Mouse (Mus musculus): ENCODE data around the gene Nr1i3.

Gene Nr1i3

GRCm38 (mm10) chr1:171251594-171252324 is 38.0 kb downstream of the Nr1i3 start:
- peak; percentile 34 for DNase-seq (ENCODE audit: low read depth, low spot score)

DNA sequence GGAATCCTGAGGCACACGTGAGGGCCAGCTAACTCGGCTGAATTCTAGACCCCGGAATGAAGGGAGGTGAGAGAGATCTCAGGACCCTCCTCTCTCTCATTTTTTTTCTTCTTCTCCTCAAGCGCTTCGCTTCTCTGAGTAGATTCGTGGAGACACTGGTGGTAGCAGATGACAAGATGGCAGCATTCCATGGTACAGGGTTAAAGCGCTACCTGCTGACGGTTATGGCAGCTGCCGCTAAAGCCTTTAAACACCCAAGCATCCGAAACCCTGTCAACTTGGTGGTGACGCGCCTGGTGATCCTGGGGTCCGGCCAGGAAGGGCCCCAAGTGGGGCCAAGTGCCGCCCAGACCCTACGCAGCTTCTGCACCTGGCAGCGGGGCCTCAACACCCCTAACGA is 38.6 kb downstream of the Nr1i3 start:
- no peak for DNase-seq (ENCODE audit: low read depth, low spot score)

- no peak for DNase-seq (ENCODE audit: low read depth, low spot score)
These were observed 42.5 kb downstream of the Nr1i3 start for GRCm38 (mm10) chr1:171256095-171256818.

- DNase-seq (ENCODE audit: low read depth, low spot score) = peak; percentile 81
These were observed 43.3 kb downstream of the Nr1i3 start for GRCm38 (mm10) chr1:171256937-171257548.

DNA sequence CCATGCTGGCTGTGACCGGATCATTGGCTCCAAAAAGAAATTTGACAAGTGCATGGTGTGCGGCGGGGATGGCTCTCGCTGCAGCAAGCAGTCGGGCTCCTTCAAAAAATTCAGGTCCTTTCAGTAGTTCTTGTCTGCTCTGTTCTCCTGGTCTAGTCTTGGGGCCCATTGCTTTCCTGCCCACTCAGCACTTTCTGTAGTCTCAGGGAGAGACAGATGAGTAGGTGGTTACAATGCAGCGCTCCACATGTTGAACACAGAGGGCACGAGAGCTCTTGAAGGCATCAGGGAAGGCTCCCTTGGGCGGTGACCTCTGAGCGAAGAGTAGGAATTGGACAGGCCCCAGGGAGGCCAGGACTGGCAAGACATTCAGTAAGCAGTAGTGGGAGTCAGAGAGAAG is 44.0 kb downstream of the Nr1i3 start:
- DNase-seq (ENCODE audit: low read depth, low spot score) = no peak

DNA sequence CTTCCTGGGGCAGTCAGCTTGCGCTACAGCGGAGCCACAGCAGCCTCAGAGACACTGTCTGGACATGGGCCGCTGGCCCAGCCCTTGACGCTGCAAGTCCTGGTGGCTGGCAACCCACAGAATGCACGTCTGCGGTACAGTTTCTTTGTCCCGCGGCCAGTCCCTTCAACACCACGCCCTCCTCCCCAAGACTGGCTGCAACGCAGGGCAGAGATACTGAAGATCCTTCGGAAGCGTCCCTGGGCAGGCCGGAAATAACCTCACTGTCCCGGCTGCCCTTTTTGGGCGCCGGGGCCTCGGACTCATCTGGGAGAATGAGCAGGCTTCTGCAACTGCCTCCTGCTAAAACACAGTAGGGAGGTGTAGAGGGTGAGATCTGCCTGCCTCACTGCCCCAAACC is 45.2 kb downstream of the Nr1i3 start:
- DNase-seq (ENCODE audit: low read depth, low spot score) = no peak

DNA sequence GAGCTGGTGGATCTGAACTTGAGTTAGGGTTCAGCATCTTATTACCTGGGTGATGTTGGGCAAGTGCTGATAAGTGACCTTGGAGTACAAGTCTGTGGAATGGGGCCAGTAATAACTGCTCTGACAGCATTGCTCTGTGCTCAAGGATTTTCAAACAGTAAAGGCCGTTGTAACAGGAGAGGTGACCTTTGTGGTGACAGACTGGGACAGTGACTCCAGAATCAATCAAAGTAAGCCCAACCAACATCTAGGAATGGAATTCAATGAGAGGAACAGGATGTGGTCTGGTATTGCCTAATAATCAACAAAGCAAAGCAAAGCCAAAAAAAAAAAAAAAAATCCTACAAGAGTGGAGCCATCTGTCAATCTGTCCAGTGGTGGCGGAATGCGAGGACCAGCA is 46.5 kb downstream of the Nr1i3 start:
- DNase-seq (ENCODE audit: low read depth, low spot score) = no peak

- DNase-seq (ENCODE audit: low read depth, low spot score) = no peak
These were observed 48.9 kb downstream of the Nr1i3 start for GRCm38 (mm10) chr1:171262594-171263130.

DNA sequence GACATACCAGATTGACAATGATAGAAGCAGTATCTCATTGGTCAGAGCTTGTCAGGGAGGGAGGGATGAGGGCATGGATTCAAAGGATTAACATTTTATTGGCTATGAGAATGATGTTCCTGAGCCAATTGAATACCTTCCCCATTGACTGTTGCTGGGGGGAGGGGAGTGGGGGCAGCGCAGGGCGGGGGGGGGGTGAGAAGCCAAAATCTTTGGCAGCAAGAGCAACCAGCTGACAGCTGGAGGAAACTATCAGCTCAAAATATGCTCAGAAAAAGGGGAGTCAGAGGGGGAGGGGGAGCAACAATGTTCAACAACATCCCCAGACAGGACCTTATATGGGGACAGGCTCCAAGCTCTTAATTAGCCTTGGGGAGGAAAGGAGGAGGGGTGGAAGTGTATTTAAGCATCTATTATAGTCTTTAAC is 49.4 kb downstream of the Nr1i3 start:
- DNase-seq (ENCODE audit: low read depth, low spot score) = no peak

- DNase-seq (ENCODE audit: low read depth, low spot score) = no peak
These were observed 50.1 kb downstream of the Nr1i3 start for GRCm38 (mm10) chr1:171263666-171264461.

DNA sequence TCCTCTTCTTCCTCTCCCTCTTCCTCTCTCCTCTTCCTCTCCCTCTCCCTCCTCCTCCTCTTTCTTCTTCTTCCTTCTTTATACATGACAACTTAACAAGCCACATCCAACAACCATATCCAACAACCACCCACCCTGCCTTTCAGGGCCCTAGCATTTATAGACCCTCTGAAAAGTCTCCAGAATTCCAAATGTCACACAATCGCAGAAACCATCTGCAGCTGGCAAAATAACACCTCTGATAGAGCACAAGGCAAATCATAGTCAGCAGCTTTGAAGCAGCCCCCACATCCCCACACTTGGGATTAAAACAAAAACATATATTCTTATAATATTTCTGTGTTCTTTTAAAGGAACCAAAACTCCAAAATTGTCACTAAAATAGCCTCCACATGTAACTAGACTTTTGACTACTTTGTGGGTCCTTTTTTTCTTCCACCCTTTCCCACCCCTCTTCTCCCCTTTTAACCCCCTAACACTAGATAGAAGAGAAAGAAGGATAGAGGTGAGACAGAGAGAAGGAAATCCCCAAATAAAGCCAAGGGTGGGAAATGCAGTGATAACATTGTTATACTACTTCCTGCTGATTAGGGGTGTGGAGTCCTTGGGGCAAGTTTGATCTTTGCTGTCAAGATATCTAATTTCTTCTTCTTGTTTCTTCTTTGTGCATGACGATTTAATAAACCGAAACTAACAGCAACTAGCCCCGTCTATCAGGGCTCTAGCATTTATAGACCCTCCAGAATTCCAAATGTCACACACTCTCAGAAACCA is 52.4 kb downstream of the Nr1i3 start:
- DNase-seq (ENCODE audit: low read depth, low spot score) = no peak

DNA sequence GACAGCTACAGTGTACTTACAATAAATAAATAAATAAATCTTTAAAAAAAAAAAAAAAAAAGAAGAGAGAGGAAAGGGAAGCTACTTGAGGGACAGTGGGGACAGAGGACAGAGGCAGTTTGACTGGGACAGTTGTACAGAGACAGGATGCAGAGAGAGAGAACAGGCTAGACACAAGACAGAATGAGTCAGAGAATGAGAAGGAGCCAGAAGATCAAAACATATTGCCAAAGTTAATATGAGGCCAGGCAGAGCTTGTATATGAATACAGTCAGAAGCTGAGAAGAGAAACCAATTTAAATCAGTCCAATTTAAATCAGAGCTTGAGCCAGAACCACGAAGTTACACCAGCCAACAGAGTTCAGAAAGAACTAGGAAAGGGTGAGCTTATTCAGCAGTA is 54.6 kb downstream of the Nr1i3 start:
- DNase-seq (ENCODE audit: low read depth, low spot score) = no peak

DNA sequence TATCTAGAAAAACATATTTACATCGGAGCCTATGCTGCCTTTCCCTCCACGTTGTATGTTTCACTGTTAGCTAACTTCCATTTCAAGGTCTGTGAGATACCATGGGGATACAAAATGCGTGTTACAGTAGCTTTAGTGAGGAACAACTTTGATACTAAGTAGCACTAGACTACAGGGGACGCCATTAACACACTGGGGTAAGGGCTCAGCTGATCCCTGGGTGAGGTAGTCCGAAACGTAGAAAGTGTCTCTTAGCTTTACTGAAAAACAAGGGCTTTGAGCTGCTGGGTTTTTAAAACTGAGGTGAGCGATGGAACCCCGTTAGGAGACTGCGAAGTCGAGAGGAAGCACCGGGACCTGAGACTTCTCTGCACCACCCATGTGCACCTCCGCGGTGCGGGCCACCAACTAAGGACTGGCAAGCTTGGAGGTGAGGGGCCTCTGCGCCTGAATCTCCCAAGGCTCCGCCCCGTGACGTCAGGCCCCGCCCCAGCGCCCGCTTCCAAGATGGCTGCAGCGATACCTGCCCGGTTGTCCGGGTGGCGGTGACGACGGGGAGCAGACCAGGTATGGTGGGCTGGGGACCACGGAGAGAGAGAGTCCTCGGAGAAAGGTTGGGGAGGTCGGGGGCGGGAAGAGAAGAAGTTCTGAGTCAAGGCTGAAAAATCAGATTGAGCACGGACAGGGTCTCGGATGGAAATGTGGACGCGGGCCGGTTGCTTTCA is 56.2 kb downstream of the Nr1i3 start, which contains the start of gene B4galt3:
Gene B4galt3 (plus strand): TSS at position 481 of the 725 bp plus-strand sequence.
- peak; percentile 86 for DNase-seq (ENCODE audit: low read depth, low spot score)
